Mouse (Mus musculus): ENCODE results near the gene Mybpc3. TPM values are rescaled to one million over a fixed set of nuclear protein-coding genes. Genes with fewer than 3 reads are reported as not detected.
A peak's percentile ranks its signal among the peaks of the same experiment; 100 is the strongest.

The Mybpc3 gene
- polyA plus RNA-seq, 1 experiment from 2014 or later, result 0.47 TPM

DNA sequence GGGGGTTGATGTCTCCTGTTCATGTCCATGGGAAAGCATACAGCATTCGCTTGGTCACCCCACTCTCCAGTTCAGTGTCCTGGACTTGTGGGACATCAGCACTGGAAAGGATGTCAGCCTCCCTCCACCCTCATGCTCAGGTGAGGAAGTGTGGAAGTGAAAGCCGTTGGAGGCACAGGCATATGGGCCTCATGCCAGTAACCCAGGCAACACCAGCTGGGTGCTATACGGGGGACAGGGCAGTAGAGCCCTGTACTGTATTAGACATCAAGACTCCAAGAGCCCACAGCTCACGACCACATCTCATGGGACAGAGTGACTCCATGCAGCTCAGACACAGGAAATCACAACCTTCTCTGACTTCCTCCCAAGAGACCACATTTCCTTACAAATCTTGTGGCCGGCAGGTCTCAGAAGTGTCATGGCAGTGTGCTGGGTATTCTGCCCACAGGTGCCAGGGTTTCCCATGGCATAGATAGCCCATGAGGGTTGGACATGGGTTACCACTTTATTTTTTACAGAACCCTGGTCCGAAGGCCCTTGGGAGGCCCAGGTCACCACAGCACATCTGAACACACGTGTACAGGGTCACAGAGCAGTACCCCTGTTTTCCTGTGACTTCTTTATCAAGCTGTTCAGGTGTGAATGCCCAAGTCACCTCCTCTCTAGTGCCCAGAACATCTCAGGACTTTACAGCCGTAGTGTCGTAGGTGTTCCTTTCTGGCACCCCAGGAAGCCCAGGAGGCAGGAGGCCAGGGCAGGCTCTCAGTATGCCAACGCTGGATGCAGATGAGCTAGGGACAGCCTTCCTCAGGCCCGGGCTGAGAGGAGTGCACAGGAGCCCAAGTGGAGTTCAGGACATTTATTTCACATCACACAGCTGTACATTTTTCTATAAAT is 18.8 kb downstream of the Mybpc3 start:
- 0 out of 2 replicates have a peak, but pooled peaks have one; percentile 16 for ATAC-seq (ENCODE audit: insufficient read depth)
- Histone ChIP-seq H3K9me3 (ENCODE audit: low read depth, low read length) (no peaks in the 10 kb centered on the region), H3K36me3 (ENCODE audit: insufficient read depth) (peaks cover 4% of the 10 kb centered on the region; the same call in 1 of the 2 replicates), H3K27ac (ENCODE audit: low read depth) (no peak overlapping the region), H3K4me2 (no peak overlapping the region), H3K4me3 (ENCODE audit: low read depth, low read length) (no peak overlapping the region), H3K27me3 (ENCODE audit: insufficient read depth, low read length) (no peaks in the 10 kb centered on the region), H3K9ac (no peak overlapping the region), H3K4me1 (ENCODE audit: insufficient read depth) (no peaks in the 10 kb centered on the region)
- 70% methylated on average over 11 of the region's 11 CpGs for WGBS
- DNase-seq, result no peak
- TF ChIP-seq CTCF (IDR thresholded peaks at IDR 0.05; ENCODE audit: low read depth), result no peak

GRCm38 (mm10) chr2:91137481-91137880 is 19.5 kb downstream of the Mybpc3 start:
- Histone ChIP-seq H3K4me2 (no peak overlapping the region), H3K4me1 (ENCODE audit: insufficient read depth) (no peaks in the 10 kb centered on the region), H3K36me3 (ENCODE audit: insufficient read depth) (peaks cover 8% of the 10 kb centered on the region; the same call in 1 of the 2 replicates), H3K9me3 (ENCODE audit: low read depth, low read length) (no peaks in the 10 kb centered on the region), H3K9ac (no peak overlapping the region), H3K27ac (ENCODE audit: low read depth) (no peak overlapping the region), H3K4me3 (ENCODE audit: low read depth, low read length) (no peak overlapping the region), H3K27me3 (ENCODE audit: insufficient read depth, low read length) (no peaks in the 10 kb centered on the region)
- DNase-seq (no peak), ATAC-seq (ENCODE audit: insufficient read depth) (no peak)
- WGBS, result 50% methylated on average over 6 of the region's 6 CpGs
- TF ChIP-seq CTCF (IDR thresholded peaks at IDR 0.05; ENCODE audit: low read depth), result no peak

DNA sequence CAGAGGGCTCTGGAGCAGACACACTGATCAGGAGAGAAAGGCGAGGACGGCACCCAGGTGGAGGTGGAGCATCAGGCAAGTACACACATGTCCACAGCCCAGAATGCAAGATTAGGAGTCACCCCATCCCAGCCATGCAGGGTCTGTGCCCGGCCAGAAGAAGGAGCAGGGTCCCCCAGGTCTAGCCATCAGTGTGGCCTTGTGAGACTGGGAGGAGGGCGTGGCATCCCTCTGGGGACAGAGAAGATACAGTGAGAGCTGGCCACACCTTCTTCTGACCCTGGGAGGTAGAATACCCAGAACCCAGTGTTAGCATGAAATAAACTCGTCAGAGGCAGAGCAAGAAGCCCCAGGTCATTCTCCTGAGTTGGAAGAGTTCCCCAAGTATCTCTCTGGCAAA is 21.4 kb downstream of the Mybpc3 start:
- WGBS, result 62% methylated on average over 5 of the region's 5 CpGs
- H3K9me3 ChIP-seq (ENCODE audit: low read depth, low read length), result no peaks in the 10 kb centered on the region
- H3K36me3 ChIP-seq (ENCODE audit: insufficient read depth), result peaks cover 16% of the 10 kb centered on the region; the same call in 1 of the 2 replicates
- no peak for TF ChIP-seq CTCF (IDR thresholded peaks at IDR 0.05; ENCODE audit: low read depth)
- no peak for DNase-seq
- H3K4me1 ChIP-seq (ENCODE audit: insufficient read depth), result no peaks in the 10 kb centered on the region
- H3K27ac ChIP-seq (ENCODE audit: low read depth), result no peak overlapping the region
- H3K27me3 ChIP-seq (ENCODE audit: insufficient read depth, low read length), result no peaks in the 10 kb centered on the region
- H3K9ac ChIP-seq, result no peak overlapping the region
- H3K4me2 ChIP-seq, result no peak overlapping the region
- H3K4me3 ChIP-seq (ENCODE audit: low read depth, low read length), result no peak overlapping the region
- ATAC-seq (ENCODE audit: insufficient read depth), result no peak

- 79% methylated on average over 8 of the region's 8 CpGs for WGBS
- Histone ChIP-seq H3K9me3 (ENCODE audit: low read depth, low read length) (no peaks in the 10 kb centered on the region), H3K4me3 (ENCODE audit: low read depth, low read length) (no peak overlapping the region), H3K9ac (no peak overlapping the region), H3K27me3 (ENCODE audit: insufficient read depth, low read length) (no peaks in the 10 kb centered on the region), H3K36me3 (ENCODE audit: insufficient read depth) (peaks cover 16% of the 10 kb centered on the region; the same call in 1 of the 2 replicates), H3K27ac (ENCODE audit: low read depth) (no peak overlapping the region), H3K4me2 (no peak overlapping the region), H3K4me1 (ENCODE audit: insufficient read depth) (no peaks in the 10 kb centered on the region)
- ATAC-seq (ENCODE audit: insufficient read depth), result no peak
- no peak for DNase-seq
- TF ChIP-seq CTCF (IDR thresholded peaks at IDR 0.05; ENCODE audit: low read depth), result no peak
Measured at GRCm38 (mm10) chr2:91139764-91140163, 21.8 kb downstream of the Mybpc3 start.

- Histone ChIP-seq H3K27me3 (ENCODE audit: insufficient read depth, low read length) (no peaks in the 10 kb centered on the region), H3K4me3 (ENCODE audit: low read depth, low read length) (no peak overlapping the region), H3K4me2 (no peak overlapping the region), H3K9ac (no peak overlapping the region), H3K9me3 (ENCODE audit: low read depth, low read length) (no peaks in the 10 kb centered on the region), H3K27ac (ENCODE audit: low read depth) (no peak overlapping the region), H3K36me3 (ENCODE audit: insufficient read depth) (peaks cover 23% of the 10 kb centered on the region), H3K4me1 (ENCODE audit: insufficient read depth) (no peaks in the 10 kb centered on the region)
- 84% methylated on average over 6 of the region's 6 CpGs for WGBS
- ATAC-seq (ENCODE audit: insufficient read depth), result no peak
- no peak for DNase-seq
- no peak for TF ChIP-seq CTCF (IDR thresholded peaks at IDR 0.05; ENCODE audit: low read depth)
Measured at GRCm38 (mm10) chr2:91142920-91143319, 25.0 kb downstream of the Mybpc3 start.

GRCm38 (mm10) chr2:91143401-91143800 is 25.5 kb downstream of the Mybpc3 start:
- TF ChIP-seq CTCF (IDR thresholded peaks at IDR 0.05; ENCODE audit: low read depth), result no peak
- 93% methylated on average over 11 of the region's 11 CpGs for WGBS
- H3K27ac ChIP-seq (ENCODE audit: low read depth), result no peak overlapping the region
- no peak overlapping the region for H3K4me3 ChIP-seq (ENCODE audit: low read depth, low read length)
- H3K4me1 ChIP-seq (ENCODE audit: insufficient read depth), result no peaks in the 10 kb centered on the region
- DNase-seq (no peak), ATAC-seq (ENCODE audit: insufficient read depth) (no peak)
- H3K4me2 ChIP-seq, result no peak overlapping the region
- H3K9me3 ChIP-seq (ENCODE audit: low read depth, low read length), result no peaks in the 10 kb centered on the region
- no peaks in the 10 kb centered on the region for H3K27me3 ChIP-seq (ENCODE audit: insufficient read depth, low read length)
- H3K36me3 ChIP-seq (ENCODE audit: insufficient read depth), result peaks cover 23% of the 10 kb centered on the region
- no peak overlapping the region for H3K9ac ChIP-seq

DNA sequence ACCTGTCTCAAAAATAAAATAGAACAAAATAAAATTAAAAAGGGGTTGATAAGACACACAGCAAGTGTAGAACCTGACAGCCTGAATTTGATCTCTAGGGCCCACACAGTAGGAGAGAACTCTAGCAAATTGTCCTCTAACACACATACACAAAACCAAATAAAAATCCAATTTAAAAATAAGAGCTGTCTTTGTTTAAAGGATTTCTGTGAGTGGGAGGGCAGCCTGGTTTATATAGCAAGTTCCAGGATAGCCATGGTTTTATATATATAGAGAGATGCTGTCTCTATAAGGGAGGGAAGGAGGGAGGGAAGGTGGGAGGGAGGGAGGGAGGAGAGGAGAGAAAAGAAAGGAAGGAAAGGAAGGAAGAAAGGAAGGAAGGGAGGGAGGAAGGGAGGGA is 30.2 kb downstream of the Mybpc3 start:
- Histone ChIP-seq H3K27ac (ENCODE audit: low read depth) (no peak overlapping the region), H3K27me3 (ENCODE audit: insufficient read depth, low read length) (no peaks in the 10 kb centered on the region), H3K36me3 (ENCODE audit: insufficient read depth) (peaks cover 23% of the 10 kb centered on the region), H3K4me3 (ENCODE audit: low read depth, low read length) (no peak overlapping the region), H3K4me2 (no peak overlapping the region), H3K9me3 (ENCODE audit: low read depth, low read length) (no peaks in the 10 kb centered on the region), H3K4me1 (ENCODE audit: insufficient read depth) (no peaks in the 10 kb centered on the region), H3K9ac (no peak overlapping the region)
- TF ChIP-seq CTCF (IDR thresholded peaks at IDR 0.05; ENCODE audit: low read depth), result no peak
- no peak for ATAC-seq (ENCODE audit: insufficient read depth)
- no peak for DNase-seq
